ENCODE assay signal across 8 mouse cellular contexts in the genomic region with DNA sequence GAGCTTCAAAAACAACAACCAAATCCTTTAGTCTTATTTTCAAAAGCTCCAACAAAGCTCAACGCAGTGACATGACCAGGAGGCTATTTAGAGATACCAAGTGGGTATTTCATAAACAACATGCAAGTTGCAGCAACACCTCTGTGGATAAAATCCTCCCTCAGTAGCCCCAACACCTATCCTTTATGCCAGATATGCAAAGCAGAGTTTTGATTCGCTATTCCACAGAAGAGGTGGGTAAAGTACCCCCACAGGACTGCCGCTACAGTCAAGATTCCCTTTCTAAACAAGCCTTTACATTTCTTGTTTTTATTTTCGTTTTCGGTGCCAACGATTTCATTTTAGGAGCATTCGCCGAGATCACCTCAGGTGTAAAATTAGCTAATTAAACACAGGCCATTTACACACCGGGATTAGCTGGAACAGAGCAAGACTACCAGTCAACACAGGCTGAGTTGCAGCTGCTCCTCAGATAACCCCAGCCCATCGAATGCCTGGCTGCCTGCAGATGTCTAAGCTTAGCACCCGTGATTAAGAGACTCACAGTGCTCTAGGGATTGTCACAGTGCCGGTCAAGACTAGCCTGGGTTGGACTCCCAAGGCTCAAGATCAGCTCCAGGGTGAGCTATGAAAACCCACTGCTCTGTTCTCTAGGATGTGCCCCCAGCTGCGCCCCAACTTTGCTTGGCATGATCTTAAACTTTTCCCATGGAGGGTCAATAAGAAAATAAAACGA. TPM values are rescaled to one million over a fixed set of nuclear protein-coding genes. Genes with fewer than 3 reads are reported as not detected.
DNase-seq lines count a peak whose midpoint lies in the region; ATAC-seq and TF ChIP-seq lines count a peak whose summit lies in the region.

No protein-coding gene starts in this region.

- no peaks in the 10 kb centered on the region for H3K36me3 ChIP-seq in forebrain, embryonic 12.5 days (replicated peaks)
- H3K36me3 ChIP-seq in limb, embryonic 14.5 days (ENCODE audit: control insufficient read depth, insufficient read depth, low read length): no peaks in the 10 kb centered on the region
- H3K36me3 ChIP-seq in stomach, embryonic 15.5 days: no peaks in the 10 kb centered on the region

- peak overlapping the region; percentile 58 for H3K9ac ChIP-seq in forebrain, embryonic 12.5 days
- H3K9ac ChIP-seq in limb, embryonic 14.5 days (ENCODE audit: low read depth, low read length, severe bottlenecking): no peak overlapping the region
- H3K9ac ChIP-seq in stomach, embryonic 15.5 days: no peak overlapping the region

- DNase-seq in cerebellum, postnatal 10 days: peak; percentile 52 to 59
- no peak for DNase-seq in cerebellum, adult 8-10 months
- peak; percentile 56 for DNase-seq in A20 (ENCODE audit: low read depth, low spot score)
- no peak for DNase-seq in limb, embryonic 14.5 days (ENCODE audit: low spot score)
- no peak for DNase-seq in adrenal gland, postnatal 36 days
- no peak for DNase-seq in ovary, postnatal 14 days (ENCODE audit: low spot score)

- peak overlapping the region; percentile 96 for H3K4me2 ChIP-seq in forebrain, embryonic 12.5 days
- H3K4me2 ChIP-seq in limb, embryonic 14.5 days (replicated peaks; ENCODE audit: low read depth, low read length, severe bottlenecking): peak overlapping the region; percentile 93
- peak overlapping the region; percentile 98 for H3K4me2 ChIP-seq in stomach, embryonic 15.5 days

- H3K4me1 ChIP-seq in forebrain, embryonic 12.5 days: peaks cover 12% of the 10 kb centered on the region; the same call in 1 of the 2 replicates
- 0 out of 2 replicates have a peak, but pooled peaks cover 3% of the 10 kb centered on the region for H3K4me1 ChIP-seq in limb, embryonic 14.5 days (ENCODE audit: control insufficient read depth, insufficient read depth, low read length)
- H3K4me1 ChIP-seq in stomach, embryonic 15.5 days: peaks cover 6% of the 10 kb centered on the region; the same call in 1 of the 2 replicates

- ATAC-seq in forebrain, embryonic 12.5 days (ENCODE audit: low FRiP score): peak; percentile 69
- no peak; the same call in 1 of the 2 replicates for ATAC-seq in limb, embryonic 14.5 days (ENCODE audit: low FRiP score, low read depth)
- ATAC-seq in stomach, embryonic 15.5 days (ENCODE audit: insufficient read depth, low FRiP score, low read depth): no peak

- no peaks in the 10 kb centered on the region for H3K9me3 ChIP-seq in forebrain, embryonic 12.5 days
- H3K9me3 ChIP-seq in limb, embryonic 14.5 days (ENCODE audit: control insufficient read depth, low read length): no peaks in the 10 kb centered on the region
- no peaks in the 10 kb centered on the region for H3K9me3 ChIP-seq in stomach, embryonic 15.5 days

- peaks cover 17% of the 10 kb centered on the region for H3K27me3 ChIP-seq in forebrain, embryonic 12.5 days
- H3K27me3 ChIP-seq in limb, embryonic 14.5 days (ENCODE audit: control insufficient read depth, insufficient read depth, low read length): peaks cover 18% of the 10 kb centered on the region
- H3K27me3 ChIP-seq in stomach, embryonic 15.5 days (replicated peaks): peaks cover 14% of the 10 kb centered on the region

- peak overlapping the region; percentile 46; the same call in 1 of the 2 replicates for H3K27ac ChIP-seq in forebrain, embryonic 12.5 days
- H3K27ac ChIP-seq in limb, embryonic 14.5 days (replicated peaks; ENCODE audit: low read depth, low read length): no peak overlapping the region
- H3K27ac ChIP-seq in stomach, embryonic 15.5 days: no peak overlapping the region

- WGBS in forebrain, embryonic 12.5 days: 11% methylated on average over 14 of the region's 14 CpGs
- WGBS in limb, embryonic 14.5 days: 9% methylated on average over 14 of the region's 14 CpGs
- WGBS in stomach, embryonic 15.5 days: 19% methylated on average over 14 of the region's 14 CpGs

- peak overlapping the region; percentile 64 for H3K4me3 ChIP-seq in forebrain, embryonic 12.5 days (replicated peaks)
- peak overlapping the region; percentile 54 for H3K4me3 ChIP-seq in limb, embryonic 14.5 days (replicated peaks; ENCODE audit: low read length)
- H3K4me3 ChIP-seq in stomach, embryonic 15.5 days (replicated peaks): peak overlapping the region; percentile 48

- TF ChIP-seq POLR2A in limb, embryonic 14.5 days (IDR thresholded peaks at IDR 0.05; ENCODE audit: borderline replicate concordance, extremely low read depth, insufficient read depth, insufficient read length): no peak

RNA-seq across cellular contexts. Expression of a gene that starts 0.9 kb away (rescaled TPM):
- polyA plus RNA-seq in forebrain, embryonic 12.5 days (2016; fragmentation: Nextera tagmentation; extraction: Ambion mirVana): 0.70 and 1.0 TPM in 2 replicates
- polyA plus RNA-seq in limb, embryonic 14.5 days (2012; rRNA removed): 0.62 and 0.72 TPM in 2 replicates
- polyA plus RNA-seq in limb, embryonic 14.5 days (2014; fragmentation: Nextera tagmentation; extraction: Ambion mirVana): 1.3 and 1.6 TPM in 2 replicates
- 0.10 and 0.22 TPM in 2 replicates for polyA plus RNA-seq in stomach, embryonic 15.5 days (2015; fragmentation: Nextera tagmentation; extraction: Ambion mirVana)
- 10 to 100 TPM; 11.1 to 12.6 TPM for total RNA-seq in adrenal gland, postnatal 36 days (2021)

Comparison
In these comparisons a context has a peak if more than half of its experiments do, and no peak if none do; other contexts are left out.
1. DNase-seq: peak in cerebellum, postnatal 10 days (2 of 2) and A20 (single experiment); none in cerebellum, adult 8-10 months (single experiment), limb, embryonic 14.5 days (single experiment), adrenal gland, postnatal 36 days (0 of 2) and ovary, postnatal 14 days (single experiment).
2. Peak in every context shown above with its lines, with median percentiles within 50 percentile points of each other: H3K4me2 ChIP-seq and H3K4me3 ChIP-seq.